Mouse (Mus musculus): ENCODE results near the gene Impg1.

- TF ChIP-seq HCFC1 (IDR thresholded peaks at IDR 0.05; ENCODE audit: low read depth, low read length), result no peak
- TF ChIP-seq CTCF (IDR thresholded peaks at IDR 0.05 in 2 of 3, conservative IDR thresholded peaks at IDR 0.05 in 1 of 3; ENCODE audit: control insufficient read depth in 1 of 3, insufficient read depth in 1 of 3, low read depth in 2 of 3, low read length in 3 of 3, poor library complexity in 1 of 3, severe bottlenecking in 1 of 3), result no peak
- no peak for TF ChIP-seq USF1 (IDR thresholded peaks at IDR 0.05; ENCODE audit: low read depth, low read length)
- no peak for TF ChIP-seq NRF1 (IDR thresholded peaks at IDR 0.05; ENCODE audit: insufficient read depth, low read depth, low read length, poor library complexity, severe bottlenecking)
- no peak for TF ChIP-seq POLR2A (IDR thresholded peaks at IDR 0.05; ENCODE audit: control insufficient read depth in 1 of 2, insufficient read depth in 1 of 2, low read depth in 1 of 2, low read length in 2 of 2, poor library complexity in 1 of 2)
- TF ChIP-seq KAT2A (conservative IDR thresholded peaks at IDR 0.05; ENCODE audit: low read depth, low read length), result no peak
- TF ChIP-seq MAZ (IDR thresholded peaks at IDR 0.05; ENCODE audit: low read depth, low read length), result no peak
- no peak for TF ChIP-seq UBTF (IDR thresholded peaks at IDR 0.05; ENCODE audit: borderline replicate concordance, insufficient read depth, low read depth, low read length)
- TF ChIP-seq ZNF384 (IDR thresholded peaks at IDR 0.05; ENCODE audit: low read depth, low read length), result no peak
- no peak for TF ChIP-seq MAX (IDR thresholded peaks at IDR 0.05; ENCODE audit: low read length)
- no peak for TF ChIP-seq EP300 (IDR thresholded peaks at IDR 0.05; ENCODE audit: low read depth in 1 of 2, low read length in 2 of 2)
- no peak for TF ChIP-seq ELF1 (IDR thresholded peaks at IDR 0.05; ENCODE audit: low read depth, low read length)
Observed at GRCm38 (mm10) chr9:80333998-80334605, 131.2 kb downstream of the Impg1 start.
